Mouse (Mus musculus): ENCODE data around the gene Hnrnpc. TPM values are rescaled to one million over a fixed set of nuclear protein-coding genes. Genes with fewer than 3 reads are reported as not detected.
"Not testable (repeated sequence)": the region's sequence is repeated elsewhere in the genome, so short reads cannot be mapped to it uniquely, and the experiment has no call there.

Gene Hnrnpc
- polyA plus RNA-seq, 1 experiment from 2014 or later = 202 TPM

DNA sequence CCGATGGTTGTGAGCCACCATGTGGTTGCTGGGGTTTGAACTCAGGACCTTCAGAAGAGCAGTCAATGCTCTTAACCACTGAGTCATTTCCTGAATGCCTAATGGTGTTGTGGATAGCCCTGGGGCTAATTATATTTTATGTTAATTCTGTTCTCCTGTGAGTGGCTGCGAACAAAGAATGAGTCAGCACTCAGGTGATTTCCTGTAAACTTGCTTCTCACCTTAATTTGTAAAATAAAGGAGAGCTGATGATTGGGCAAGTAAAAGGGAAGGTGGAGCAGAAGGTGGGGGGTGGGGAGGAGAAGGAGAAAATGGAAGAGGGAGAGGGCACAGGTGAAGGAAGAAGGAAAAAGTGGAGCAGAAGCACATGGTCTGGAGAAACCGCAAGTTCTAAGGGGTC, 51.1 kb downstream of the Hnrnpc start:
- not testable (repeated sequence) for H3K4me3 ChIP-seq (ENCODE audit: low read depth, low read length); H3K9ac ChIP-seq (ENCODE audit: low read depth, low read length); H3K27ac ChIP-seq (ENCODE audit: low read length); H3K9me3 ChIP-seq (replicated peaks; ENCODE audit: control insufficient read depth, low read length); H3K36me3 ChIP-seq (ENCODE audit: control insufficient read depth, insufficient read depth); H3K4me1 ChIP-seq (ENCODE audit: control insufficient read depth, low read depth, low read length); H3K27me3 ChIP-seq (ENCODE audit: control insufficient read depth, insufficient read depth, low read depth, low read length); ATAC-seq (ENCODE audit: low read depth); H3K4me2 ChIP-seq (ENCODE audit: low read depth, low read length)
- 65% methylated on average over 3 of the region's 3 CpGs for WGBS (ENCODE audit: insufficient replicate concordance)

DNA sequence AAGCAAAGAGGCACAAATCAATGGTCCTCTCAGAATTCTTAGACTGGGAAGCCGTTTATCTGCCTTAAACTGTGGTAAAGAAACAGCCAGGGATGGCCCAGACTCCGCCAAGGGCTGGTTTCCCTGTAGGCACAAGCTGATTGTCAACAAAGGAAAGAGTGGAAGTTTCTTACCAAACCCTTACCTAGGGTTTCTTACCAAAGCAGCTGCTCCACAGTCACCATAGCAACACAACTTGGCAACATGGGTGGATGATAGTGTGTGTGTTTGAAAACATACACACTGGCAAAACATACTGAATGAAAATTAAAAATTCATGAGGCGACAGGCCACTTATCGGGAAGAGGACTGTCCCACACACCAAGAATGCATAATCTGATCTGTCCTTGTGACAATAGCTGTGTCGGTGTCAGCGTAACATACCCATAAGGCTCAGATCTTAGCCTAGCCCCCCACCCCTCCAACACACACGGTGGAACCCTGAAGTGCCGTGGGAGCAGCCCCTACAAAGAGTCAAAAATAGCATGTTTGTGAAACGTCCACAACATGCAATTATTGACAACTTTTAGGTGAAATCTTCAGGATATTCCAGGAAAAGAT, 57.8 kb downstream of the Hnrnpc start:
- no peak overlapping the region for H3K4me2 ChIP-seq (ENCODE audit: low read depth, low read length)
- H3K27me3 ChIP-seq (ENCODE audit: control insufficient read depth, insufficient read depth, low read depth, low read length) = no peaks in the 10 kb centered on the region
- no peaks in the 10 kb centered on the region for H3K9me3 ChIP-seq (replicated peaks; ENCODE audit: control insufficient read depth, low read length)
- no peak overlapping the region for H3K27ac ChIP-seq (ENCODE audit: low read length)
- no peak overlapping the region for H3K9ac ChIP-seq (ENCODE audit: low read depth, low read length)
- no peak for ATAC-seq (ENCODE audit: low read depth)
- 61% methylated on average over 9 of the region's 9 CpGs for WGBS (ENCODE audit: insufficient replicate concordance)
- no peak overlapping the region for H3K4me3 ChIP-seq (ENCODE audit: low read depth, low read length)
- H3K36me3 ChIP-seq (ENCODE audit: control insufficient read depth, insufficient read depth) = no peaks in the 10 kb centered on the region
- no peaks in the 10 kb centered on the region; the same call in 1 of the 2 replicates for H3K4me1 ChIP-seq (ENCODE audit: control insufficient read depth, low read depth, low read length)

DNA sequence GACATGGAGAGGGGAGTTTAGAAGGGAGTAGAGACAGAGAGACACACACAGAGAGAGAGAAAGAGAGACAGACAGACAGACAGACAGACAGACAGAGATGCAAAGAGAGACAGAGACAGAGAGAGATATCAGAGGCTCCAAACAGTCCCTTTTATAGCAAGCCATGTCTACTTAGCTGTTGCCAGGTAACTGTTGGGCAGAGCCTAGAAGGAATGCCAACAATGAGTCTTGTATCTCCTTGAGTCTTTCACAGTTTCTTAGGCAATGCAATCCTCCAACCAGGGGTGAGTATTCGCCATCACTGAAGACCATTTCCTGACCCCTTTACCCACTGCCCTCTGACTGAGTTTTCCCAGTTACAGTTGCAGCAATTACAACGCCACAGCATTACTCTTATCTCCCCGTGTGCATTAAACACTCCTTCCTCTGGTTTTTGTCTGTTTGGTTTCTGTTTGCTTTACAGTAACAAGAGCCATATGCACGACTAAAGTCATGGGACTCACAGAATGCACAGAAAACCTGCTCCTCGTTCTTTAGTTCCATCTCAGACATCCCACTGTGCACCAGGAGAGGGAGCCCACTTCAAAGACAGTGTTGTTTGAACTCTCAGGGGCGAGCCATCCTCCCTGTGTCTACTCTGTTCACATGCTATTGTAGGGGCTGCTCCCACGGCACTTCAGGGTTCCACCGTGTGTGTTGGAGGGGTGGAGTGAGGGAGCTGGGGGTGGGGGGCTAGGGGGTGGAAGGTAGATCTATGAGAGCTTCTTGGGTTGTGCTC, 58.7 kb downstream of the Hnrnpc start:
- no peaks in the 10 kb centered on the region for H3K36me3 ChIP-seq (ENCODE audit: control insufficient read depth, insufficient read depth)
- 4% methylated on average over 8 of the region's 8 CpGs for WGBS (ENCODE audit: insufficient replicate concordance)
- H3K4me2 ChIP-seq (ENCODE audit: low read depth, low read length) = no peak overlapping the region; the same call in 1 of the 2 replicates
- peak; percentile 32; the same call in 1 of the 2 replicates for ATAC-seq (ENCODE audit: low read depth)
- H3K27me3 ChIP-seq (ENCODE audit: control insufficient read depth, insufficient read depth, low read depth, low read length) = no peaks in the 10 kb centered on the region
- H3K4me3 ChIP-seq (ENCODE audit: low read depth, low read length) = no peak overlapping the region
- H3K9me3 ChIP-seq (replicated peaks; ENCODE audit: control insufficient read depth, low read length) = no peaks in the 10 kb centered on the region
- no peak overlapping the region for H3K27ac ChIP-seq (ENCODE audit: low read length)
- no peaks in the 10 kb centered on the region; the same call in 1 of the 2 replicates for H3K4me1 ChIP-seq (ENCODE audit: control insufficient read depth, low read depth, low read length)
- no peak overlapping the region for H3K9ac ChIP-seq (ENCODE audit: low read depth, low read length)

DNA sequence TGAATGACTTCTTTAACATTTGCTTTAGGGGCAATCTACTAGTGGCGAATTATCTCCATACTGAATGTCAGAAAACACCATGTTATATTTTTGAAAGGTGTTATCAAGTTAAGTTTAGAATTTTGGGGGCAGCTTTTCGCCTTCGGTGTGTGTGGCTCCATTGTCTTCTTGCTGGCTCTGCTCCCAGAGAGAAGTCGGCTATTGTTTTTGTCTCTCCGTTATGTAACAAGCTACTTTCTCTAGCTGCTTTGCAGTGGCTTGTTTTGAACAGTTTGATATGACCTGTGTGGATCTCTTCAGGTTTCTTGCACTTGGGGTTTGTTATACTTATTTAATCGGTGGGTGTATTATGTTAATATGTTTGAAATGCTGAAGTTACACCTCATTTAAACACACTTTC, 60.4 kb downstream of the Hnrnpc start:
- Histone ChIP-seq H3K9me3 (replicated peaks; ENCODE audit: control insufficient read depth, low read length) (no peaks in the 10 kb centered on the region), H3K36me3 (ENCODE audit: control insufficient read depth, insufficient read depth) (no peaks in the 10 kb centered on the region), H3K9ac (ENCODE audit: low read depth, low read length) (no peak overlapping the region), H3K4me1 (ENCODE audit: control insufficient read depth, low read depth, low read length) (no peaks in the 10 kb centered on the region; the same call in 1 of the 2 replicates), H3K27ac (ENCODE audit: low read length) (no peak overlapping the region), H3K4me2 (ENCODE audit: low read depth, low read length) (no peak overlapping the region), H3K4me3 (ENCODE audit: low read depth, low read length) (no peak overlapping the region), H3K27me3 (ENCODE audit: control insufficient read depth, insufficient read depth, low read depth, low read length) (no peaks in the 10 kb centered on the region)
- WGBS (ENCODE audit: insufficient replicate concordance) = 58% methylated on average over 6 of the region's 6 CpGs
- no peak for ATAC-seq (ENCODE audit: low read depth)

DNA sequence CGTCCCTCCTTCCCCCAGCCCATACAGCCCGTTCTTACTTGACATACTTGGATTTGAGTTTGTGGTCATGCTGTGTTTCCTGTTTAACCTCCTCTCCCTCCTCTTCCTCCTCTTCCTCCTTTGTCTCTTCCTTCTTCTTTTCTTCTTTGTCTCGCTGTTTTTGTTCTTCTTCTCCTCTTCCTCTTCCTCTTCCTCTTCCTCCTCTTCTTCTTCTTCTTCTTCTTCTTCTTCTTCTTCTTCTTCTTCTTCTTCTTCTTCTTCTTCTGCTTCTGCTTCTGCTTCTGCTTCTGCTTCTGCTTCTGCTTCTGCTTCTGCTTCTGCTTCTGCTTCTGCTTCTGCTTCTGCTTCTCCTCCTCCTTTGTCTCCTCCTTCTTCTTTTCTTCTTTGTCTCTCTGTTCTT, 61.5 kb downstream of the Hnrnpc start, which contains the start of gene Olfr221:
Gene Olfr221 (minus strand): TSS at position 101 of the 400 bp plus-strand sequence.
- not testable (repeated sequence) for H3K36me3 ChIP-seq (ENCODE audit: control insufficient read depth, insufficient read depth); H3K4me3 ChIP-seq (ENCODE audit: low read depth, low read length); H3K27ac ChIP-seq (ENCODE audit: low read length); H3K9me3 ChIP-seq (replicated peaks; ENCODE audit: control insufficient read depth, low read length); H3K4me2 ChIP-seq (ENCODE audit: low read depth, low read length); ATAC-seq (ENCODE audit: low read depth); H3K4me1 ChIP-seq (ENCODE audit: control insufficient read depth, low read depth, low read length); H3K27me3 ChIP-seq (ENCODE audit: control insufficient read depth, insufficient read depth, low read depth, low read length); H3K9ac ChIP-seq (ENCODE audit: low read depth, low read length)
- WGBS (ENCODE audit: insufficient replicate concordance) = 18% methylated on average over 3 of the region's 3 CpGs

DNA sequence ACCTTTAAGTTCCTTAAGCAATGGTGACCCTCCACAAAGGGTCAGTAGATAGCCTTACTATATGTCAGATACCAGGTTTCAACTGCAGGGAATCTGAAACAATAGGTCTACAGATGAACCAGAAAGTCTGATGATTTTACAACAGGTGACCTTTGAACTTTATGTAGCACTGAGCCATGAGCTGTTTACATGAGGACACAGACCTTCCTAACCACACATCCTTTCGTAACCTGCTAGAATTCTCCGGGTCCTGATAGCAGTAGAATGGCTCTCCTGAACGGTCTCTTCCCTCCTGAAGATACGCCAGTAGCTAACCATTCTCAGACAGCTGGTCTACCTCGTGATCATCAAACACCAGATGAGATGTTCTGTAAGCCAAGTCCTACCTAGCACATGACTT, 64.5 kb downstream of the Hnrnpc start:
- Histone ChIP-seq H3K4me2 (ENCODE audit: low read depth, low read length) (no peak overlapping the region), H3K27ac (ENCODE audit: low read length) (no peak overlapping the region), H3K9me3 (replicated peaks; ENCODE audit: control insufficient read depth, low read length) (no peaks in the 10 kb centered on the region), H3K4me1 (ENCODE audit: control insufficient read depth, low read depth, low read length) (no peaks in the 10 kb centered on the region; the same call in 1 of the 2 replicates), H3K27me3 (ENCODE audit: control insufficient read depth, insufficient read depth, low read depth, low read length) (no peaks in the 10 kb centered on the region), H3K4me3 (ENCODE audit: low read depth, low read length) (no peak overlapping the region), H3K9ac (ENCODE audit: low read depth, low read length) (no peak overlapping the region), H3K36me3 (ENCODE audit: control insufficient read depth, insufficient read depth) (no peaks in the 10 kb centered on the region)
- 53% methylated on average over 5 of the region's 5 CpGs for WGBS (ENCODE audit: insufficient replicate concordance)
- peak; percentile 65 for ATAC-seq (ENCODE audit: low read depth)

DNA sequence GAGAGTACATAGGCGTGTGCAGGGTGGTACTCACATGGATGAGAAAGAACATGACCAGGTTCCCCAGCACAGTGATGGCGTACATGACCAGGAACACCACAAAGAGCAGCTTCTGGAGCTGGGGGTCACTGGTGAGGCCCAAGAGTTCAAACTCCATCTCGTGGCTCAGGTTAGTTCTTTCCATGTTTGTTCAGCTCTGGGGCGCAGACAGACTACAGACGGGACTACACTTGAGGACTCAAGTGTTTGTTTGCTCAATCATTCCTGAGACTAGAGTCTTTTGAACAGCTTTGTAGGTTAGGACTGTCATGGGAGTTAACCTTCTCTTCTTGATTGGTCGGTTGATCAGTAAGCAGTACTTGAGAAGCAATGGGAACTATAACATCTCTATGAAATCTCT, 67.9 kb downstream of the Hnrnpc start:
- peak; percentile 19; the same call in 1 of the 2 replicates for ATAC-seq (ENCODE audit: low read depth)
- no peaks in the 10 kb centered on the region for H3K27me3 ChIP-seq (ENCODE audit: control insufficient read depth, insufficient read depth, low read depth, low read length)
- H3K9ac ChIP-seq (ENCODE audit: low read depth, low read length) = no peak overlapping the region
- H3K4me3 ChIP-seq (ENCODE audit: low read depth, low read length) = no peak overlapping the region
- H3K4me2 ChIP-seq (ENCODE audit: low read depth, low read length) = no peak overlapping the region
- no peaks in the 10 kb centered on the region for H3K36me3 ChIP-seq (ENCODE audit: control insufficient read depth, insufficient read depth)
- H3K9me3 ChIP-seq (replicated peaks; ENCODE audit: control insufficient read depth, low read length) = no peaks in the 10 kb centered on the region
- WGBS (ENCODE audit: insufficient replicate concordance) = 68% methylated on average over 6 of the region's 6 CpGs
- no peaks in the 10 kb centered on the region; the same call in 1 of the 2 replicates for H3K4me1 ChIP-seq (ENCODE audit: control insufficient read depth, low read depth, low read length)
- no peak overlapping the region for H3K27ac ChIP-seq (ENCODE audit: low read length)

DNA sequence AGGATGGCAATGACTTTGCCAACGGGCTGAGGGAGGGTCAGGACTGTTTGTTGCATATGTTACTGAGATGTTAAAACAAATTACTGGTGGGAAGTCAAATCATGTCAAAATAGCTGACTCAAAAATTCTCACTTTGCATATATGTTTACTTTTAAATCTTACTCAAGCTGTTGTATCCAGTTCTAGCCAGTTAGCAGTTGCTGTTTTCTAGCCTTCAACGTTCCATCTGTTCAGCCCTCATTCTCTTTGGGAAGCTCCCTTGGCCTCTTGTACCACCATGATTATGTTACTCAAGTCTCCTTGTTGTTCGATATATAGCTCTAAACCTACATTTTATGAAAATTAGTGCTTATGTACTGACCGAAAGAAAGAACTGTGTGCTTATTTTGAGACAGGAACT, 77.5 kb downstream of the Hnrnpc start:
- WGBS (ENCODE audit: insufficient replicate concordance) = 73% methylated on average over 4 of the region's 4 CpGs
- Histone ChIP-seq H3K9me3 (replicated peaks; ENCODE audit: control insufficient read depth, low read length) (no peaks in the 10 kb centered on the region), H3K4me3 (ENCODE audit: low read depth, low read length) (no peak overlapping the region), H3K9ac (ENCODE audit: low read depth, low read length) (no peak overlapping the region), H3K27me3 (ENCODE audit: control insufficient read depth, insufficient read depth, low read depth, low read length) (no peaks in the 10 kb centered on the region), H3K4me2 (ENCODE audit: low read depth, low read length) (no peak overlapping the region), H3K27ac (ENCODE audit: low read length) (no peak overlapping the region), H3K36me3 (ENCODE audit: control insufficient read depth, insufficient read depth) (no peaks in the 10 kb centered on the region), H3K4me1 (ENCODE audit: control insufficient read depth, low read depth, low read length) (peaks cover 36% of the 10 kb centered on the region)
- no peak for ATAC-seq (ENCODE audit: low read depth)

DNA sequence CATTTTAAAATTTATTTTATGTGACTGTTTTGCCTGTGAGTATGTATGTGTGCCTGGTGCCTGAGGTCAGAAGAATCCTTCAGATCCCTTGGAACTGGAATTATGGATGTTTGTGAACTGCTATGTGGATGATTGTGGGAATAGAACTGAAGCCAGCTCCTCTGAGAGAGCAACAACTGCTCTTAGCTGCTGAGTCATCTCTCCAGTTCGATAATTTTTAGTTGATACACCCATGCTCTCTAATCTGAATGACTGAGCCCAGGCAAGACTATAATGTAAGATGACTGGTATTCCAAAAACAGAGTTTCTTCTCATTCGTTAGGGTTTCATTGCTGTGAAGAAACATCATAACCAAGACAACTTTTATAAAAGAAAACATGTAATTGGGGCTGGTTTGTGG, 79.7 kb downstream of the Hnrnpc start:
- H3K4me3 ChIP-seq (ENCODE audit: low read depth, low read length) = no peak overlapping the region
- 0 out of 2 replicates have a peak, but pooled peaks have one; percentile 19 for ATAC-seq (ENCODE audit: low read depth)
- peaks cover 43% of the 10 kb centered on the region for H3K4me1 ChIP-seq (ENCODE audit: control insufficient read depth, low read depth, low read length)
- WGBS (ENCODE audit: insufficient replicate concordance) = 34% methylated on average over 2 of the region's 2 CpGs
- no peaks in the 10 kb centered on the region for H3K36me3 ChIP-seq (ENCODE audit: control insufficient read depth, insufficient read depth)
- H3K27ac ChIP-seq (ENCODE audit: low read length) = peak overlapping the region; percentile 88
- H3K9ac ChIP-seq (ENCODE audit: low read depth, low read length) = 0 out of 2 replicates have a peak overlapping the region, but pooled peaks have one; percentile 27
- peak overlapping the region; percentile 60 for H3K4me2 ChIP-seq (ENCODE audit: low read depth, low read length)
- H3K27me3 ChIP-seq (ENCODE audit: control insufficient read depth, insufficient read depth, low read depth, low read length) = no peaks in the 10 kb centered on the region
- H3K9me3 ChIP-seq (replicated peaks; ENCODE audit: control insufficient read depth, low read length) = no peaks in the 10 kb centered on the region

All from liver, embryonic 16.5 days (tissue).